In the genomic region with DNA sequence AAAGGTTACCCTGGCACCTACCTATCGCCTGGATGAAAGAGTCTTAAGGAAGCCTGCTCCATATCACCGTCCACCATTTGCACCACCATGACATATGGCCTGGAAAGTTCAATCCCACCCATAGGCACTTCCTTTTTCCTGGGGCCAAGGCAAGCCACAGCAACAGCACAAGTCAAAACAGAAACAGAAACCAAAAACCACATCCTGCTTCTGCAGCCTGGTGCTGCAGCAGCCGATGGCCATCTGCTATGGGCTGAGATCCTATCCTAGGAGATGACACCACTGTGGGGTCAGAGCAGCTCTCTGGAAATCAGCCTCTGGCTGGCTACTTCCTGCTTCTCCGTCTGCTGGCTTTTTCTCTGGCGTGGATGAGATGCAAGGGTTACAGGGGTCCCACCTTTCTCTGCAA, we compare ENCODE assay signal across 9 mouse cellular contexts. TPM values are rescaled to one million over a fixed set of nuclear protein-coding genes. Genes with fewer than 3 reads are reported as not detected.
A peak's percentile ranks its signal among the peaks of the same experiment; 100 is the strongest.
DNase-seq lines count a peak whose midpoint lies in the region; ATAC-seq and TF ChIP-seq lines count a peak whose summit lies in the region.
"Had no signal": no experiment of that assay in that cellular context is flagged by ENCODE, and none has a peak within 500 bp of the region (broad histone marks: within the 10 kb centered on the region; RNA-seq: fewer than 3 reads in every experiment).

No protein-coding gene starts in this region.

- ATAC-seq in granulocyte monocyte progenitor cell, adult 5-6 weeks (replicated peaks; ENCODE audit: poor library complexity, severe bottlenecking): peak; percentile 97
- ATAC-seq in neutrophil, adult 5-6 weeks (ENCODE audit: extremely low read depth, insufficient number of reproducible peaks, low FRiP score, poor library complexity, severe bottlenecking): peak; percentile 86

- intact Hi-C loops in left cerebral cortex, postnatal 14 days (cut with DNase I): no loop called here

- no peaks in the 10 kb centered on the region for H3K27me3 ChIP-seq in liver, adult 2 months (ENCODE audit: control insufficient read depth, insufficient read depth, low read length)
- H3K27me3 ChIP-seq: midbrain, embryonic 12.5 days had no signal

- H3K36me3 ChIP-seq in liver, adult 2 months (ENCODE audit: control insufficient read depth, insufficient read depth, low read length): no peaks in the 10 kb centered on the region
- H3K36me3 ChIP-seq: midbrain, embryonic 12.5 days had no signal

- 65% methylated on average over 5 of the region's 5 CpGs for WGBS in liver, adult 2 months

- peak; percentile 18 to 37 for DNase-seq in left cerebral cortex, postnatal 14 days (ENCODE audit: low spot score in 2 of 2)
- no peak for DNase-seq in left cerebral cortex, adult 11 months (ENCODE audit: low spot score)
- DNase-seq in liver, adult 2 months (ENCODE audit: extremely low read depth, low read depth, low spot score): peak; percentile 54
- DNase-seq in cerebellum, postnatal 4 days (ENCODE audit: low spot score in 2 of 2): no peak
- DNase-seq in right cerebral cortex, postnatal 25 days: no peak
- no peak for DNase-seq in urinary bladder, adult 2 months (ENCODE audit: low spot score)

- no peaks in the 10 kb centered on the region for H3K79me2 ChIP-seq in liver, adult 2 months (ENCODE audit: control insufficient read depth, insufficient read depth, low read length)

- H3K9ac ChIP-seq in liver, adult 2 months (ENCODE audit: low read depth, low read length): no peak overlapping the region
- H3K9ac ChIP-seq: midbrain, embryonic 12.5 days had no signal

- H3K4me1 ChIP-seq in liver, adult 2 months (ENCODE audit: control insufficient read depth, insufficient read depth, low read length): no peaks in the 10 kb centered on the region

- no peak for TF ChIP-seq POLR2A in liver, adult 2 months (IDR thresholded peaks at IDR 0.05; ENCODE audit: extremely low read depth, insufficient read depth, low read length)

- H3K4me3 ChIP-seq in liver, adult 2 months (ENCODE audit: insufficient read depth, low read depth, low read length): peak overlapping the region; percentile 14
- H3K4me3 ChIP-seq: midbrain, embryonic 12.5 days had no signal

- no peak for TF ChIP-seq CTCF in liver, adult 2 months (IDR thresholded peaks at IDR 0.05; ENCODE audit: low read depth, low read length)

- H3K27ac ChIP-seq in liver, adult 2 months (replicated peaks; ENCODE audit: insufficient read depth, low read depth, low read length): peak overlapping the region; percentile 43
- H3K27ac ChIP-seq: midbrain, embryonic 12.5 days had no signal

RNA-seq across cellular contexts. Expression of a gene that starts 26.7 kb away (rescaled TPM):
- 10 to 100 TPM; 79.2 to 82.3 TPM for total RNA-seq in left cerebral cortex, postnatal 14 days (2021)
- total RNA-seq in granulocyte monocyte progenitor cell, adult 5-6 weeks (2014; fragmentation: Nextera tagmentation): 104 and 113 TPM in 2 replicates
- total RNA-seq in granulocyte monocyte progenitor cell, adult 5-6 weeks (2017): 83.8 and 100 TPM in 2 replicates
- 1.4 and 2.5 TPM in 2 replicates for total RNA-seq in liver, adult 2 months (2014; rRNA removed)
- 1.4 and 1.6 TPM in 2 replicates for polyA plus RNA-seq in liver, adult 2 months (2012; rRNA removed)
- 59.5 and 85.9 TPM in 2 replicates for total RNA-seq in neutrophil, adult 5-6 weeks (2017)
- 8.0 and 9.4 TPM in 2 replicates for polyA plus RNA-seq in urinary bladder, adult 2 months (2012; rRNA removed)

RNA-seq across cellular contexts. Expression of a gene that starts 48.3 kb away (rescaled TPM):
- 1 to 10 TPM; 4.7 to 7.0 TPM for total RNA-seq in left cerebral cortex, postnatal 14 days (2021)
- total RNA-seq in granulocyte monocyte progenitor cell, adult 5-6 weeks (2014; fragmentation: Nextera tagmentation): 0.41 TPM in 1 of 2 replicates, not detected in the other
- total RNA-seq in granulocyte monocyte progenitor cell, adult 5-6 weeks (2017): 0.09 and 0.21 TPM in 2 replicates
- 0.09 and 0.13 TPM in 2 replicates for total RNA-seq in liver, adult 2 months (2014; rRNA removed)
- polyA plus RNA-seq in liver, adult 2 months (2012; rRNA removed): 0.16 and 0.27 TPM in 2 replicates
- total RNA-seq in neutrophil, adult 5-6 weeks (2017): 0.58 TPM in 1 of 2 replicates, not detected in the other
- polyA plus RNA-seq in urinary bladder, adult 2 months (2012; rRNA removed): 20.9 and 22.1 TPM in 2 replicates

Comparison
In these comparisons a context has a peak if more than half of its experiments do, and no peak if none do; other contexts are left out.
1. DNase-seq: peak in left cerebral cortex, postnatal 14 days (2 of 2) and liver, adult 2 months (single experiment); none in left cerebral cortex, adult 11 months (single experiment), cerebellum, postnatal 4 days (0 of 2), right cerebral cortex, postnatal 25 days (single experiment) and urinary bladder, adult 2 months (single experiment).
2. RNA of a gene that starts 26.7 kb away (total RNA-seq): 83.8 to 113 TPM in granulocyte monocyte progenitor cell, adult 5-6 weeks, 59.5 to 85.9 TPM in neutrophil, adult 5-6 weeks and 79.2 to 82.3 TPM in left cerebral cortex, postnatal 14 days; 1.4 to 2.5 TPM in liver, adult 2 months; every median in the first group is over 10 times any median in the second.